Mouse (Mus musculus) CH12.LX (cell line): ENCODE results near the gene Hsd17b13.

Source experiments
- CHD2 ChIP-seq: IDR thresholded peaks from 2 replicates; pipeline ENCODE4 v1.6.1; 2011; ENCODE audit warnings: low read length, improper control_type of control experiment
- POLR2A ChIP-seq: IDR thresholded peaks from 2 replicates; pipeline ENCODE4 v1.6.1; 2011; ENCODE audit warnings: low read depth, mild to moderate bottlenecking, improper control_type of control experiment, low read length
- USF2 ChIP-seq: conservative IDR thresholded peaks from 2 replicates; pipeline ENCODE4 v1.6.1; 2011; ENCODE audit warnings: low read depth, low read length, improper control_type of control experiment

- TF ChIP-seq USF2: no peak
- no peak for TF ChIP-seq POLR2A
- TF ChIP-seq CHD2: peak; percentile 37; the same call in 1 of the 2 replicates
Observed at GRCm38 (mm10) chr5:104025245-104025854, 48.1 kb upstream of the Hsd17b13 start.
